Mouse (Mus musculus) bone marrow macrophage, adult 2 months (primary cell): Measurements from ENCODE around the gene Chpf.

Experiments used
- CTCF ChIP-seq: IDR thresholded peaks from 2 replicates; pipeline ENCODE4 v1.5.1; 2012; ENCODE audit warnings: low read depth, mild to moderate bottlenecking, low read length, moderate library complexity
- POLR2A ChIP-seq: IDR thresholded peaks from 2 replicates; pipeline ENCODE4 v1.6.1; 2012; ENCODE audit warnings: mild to moderate bottlenecking, low read depth, low read length, borderline replicate concordance

- no peak for TF ChIP-seq POLR2A
- TF ChIP-seq CTCF: no peak
Observed at GRCm38 (mm10) chr1:75478497-75478896, 610 bp downstream of the Chpf start.
